Mouse (Mus musculus): ENCODE measurements around the gene Rasgrf2. TPM values are rescaled to one million over a fixed set of nuclear protein-coding genes. Genes with fewer than 3 reads are reported as not detected.

Gene Rasgrf2
- total RNA-seq (2023), result 22.6 to 31.4 TPM (median 28.4 TPM) in 4 replicates

DNA sequence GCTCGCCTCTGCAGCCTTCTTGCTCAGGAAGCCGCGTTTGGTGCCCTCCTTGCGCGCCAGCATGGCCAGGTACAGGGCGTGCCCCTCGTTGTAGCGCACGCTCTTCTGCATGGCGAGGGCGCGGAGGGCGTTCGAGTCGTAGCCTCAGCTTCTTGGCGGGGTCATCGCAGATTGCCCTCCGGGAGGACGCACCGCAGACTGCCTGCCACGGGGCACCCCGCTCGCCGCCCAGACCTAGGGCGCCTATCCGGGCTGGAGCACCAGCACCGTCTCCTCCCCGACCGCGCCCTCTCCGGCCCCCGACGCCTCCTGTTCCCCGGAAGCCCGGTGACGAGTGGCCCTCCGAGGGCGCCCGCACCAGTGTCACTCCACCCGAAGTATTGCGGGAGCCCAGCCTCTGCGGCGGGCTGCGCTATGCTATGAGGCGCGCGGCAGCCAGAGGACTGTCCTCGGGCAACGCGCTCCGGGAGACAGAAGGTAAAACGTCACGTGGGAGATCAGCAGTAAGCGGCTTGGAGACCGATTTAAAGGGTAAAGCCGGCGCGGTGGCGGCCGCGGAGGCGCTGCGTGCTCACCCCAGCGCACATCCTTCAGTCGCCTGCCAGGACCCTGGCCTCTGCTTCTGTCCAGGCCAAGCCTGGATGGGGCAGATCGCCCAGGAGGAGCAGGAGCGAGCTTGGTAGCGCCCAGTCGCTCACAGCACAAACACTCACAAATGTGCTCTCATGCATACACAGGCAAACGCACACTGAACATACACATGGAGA, at the start of gene Rasgrf2:
Gene Rasgrf2, minus strand, starts transcription at position 273 of the 767 bp plus-strand sequence.

DNA sequence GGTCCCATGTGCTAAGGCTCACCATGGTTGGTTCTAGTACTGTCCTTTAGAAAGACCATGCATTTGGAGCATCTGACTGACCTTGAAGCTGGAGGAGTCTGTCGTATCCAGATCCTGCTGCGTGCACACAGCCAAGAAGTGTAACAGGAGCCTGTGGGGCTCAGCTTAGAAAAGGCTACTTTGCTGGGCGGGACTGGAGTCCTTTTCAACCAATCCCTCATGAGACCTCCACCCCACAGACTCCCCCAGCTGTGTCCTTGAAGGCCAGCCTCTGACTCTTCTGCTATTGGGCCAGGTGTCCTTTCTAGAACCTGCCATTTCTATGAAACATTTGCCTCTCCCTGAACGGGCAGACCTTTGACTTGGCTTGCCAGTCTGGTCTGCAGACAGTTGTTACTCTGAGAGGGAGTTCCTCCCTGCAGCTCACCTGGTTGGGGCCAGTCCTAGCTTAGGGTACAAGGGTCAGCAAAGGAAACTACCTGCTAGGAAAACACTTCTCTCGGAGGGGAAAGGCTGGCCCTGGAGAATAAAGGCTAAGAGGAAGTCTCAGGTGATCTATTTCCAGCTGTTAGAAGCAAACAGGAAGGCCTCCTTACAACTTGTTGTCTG, 254.6 kb downstream of the Rasgrf2 start, which contains the start of gene Ckmt2:
Gene Ckmt2, minus strand, starts transcription at position 145 of the 609 bp plus-strand sequence.

Other genes with a start within 250 kb of the Rasgrf2 start
- gene Gm20379, start 174.3 kb upstream of the Rasgrf2 start, total RNA-seq (2023), result not detected in 4 replicates
- gene Dhfr, start 223.1 kb upstream of the Rasgrf2 start, total RNA-seq (2023), result 1.3 to 2.2 TPM (median 1.6 TPM) in 4 replicates
- 40.6 to 45.8 TPM (median 43.1 TPM) in 4 replicates for gene Msh3, start 223.3 kb upstream of the Rasgrf2 start, total RNA-seq (2023)